Mouse (Mus musculus) adrenal gland, adult 18-20 months (tissue): ENCODE results near the gene Syndig1. TPM values are rescaled to one million over a fixed set of nuclear protein-coding genes. Genes with fewer than 3 reads are reported as not detected.

Source experiments
- DNase-seq, 2 experiments: peaks; one replicate each; pipeline ENCODE4 v3.0.0; 2021 to 2022; ENCODE audit warnings: low spot score in 2 of 2
- total RNA-seq, 2 experiments: library from RNA; stranded (reverse); gene quantifications; 1 replicate in 1 of 2; 2 replicates in 1 of 2; pipeline ENCODE4 v1.2.3; 2021

Gene Syndig1
- total RNA-seq, 2 experiments from 2014 or later, result 0.86 to 1.3 TPM

DNA sequence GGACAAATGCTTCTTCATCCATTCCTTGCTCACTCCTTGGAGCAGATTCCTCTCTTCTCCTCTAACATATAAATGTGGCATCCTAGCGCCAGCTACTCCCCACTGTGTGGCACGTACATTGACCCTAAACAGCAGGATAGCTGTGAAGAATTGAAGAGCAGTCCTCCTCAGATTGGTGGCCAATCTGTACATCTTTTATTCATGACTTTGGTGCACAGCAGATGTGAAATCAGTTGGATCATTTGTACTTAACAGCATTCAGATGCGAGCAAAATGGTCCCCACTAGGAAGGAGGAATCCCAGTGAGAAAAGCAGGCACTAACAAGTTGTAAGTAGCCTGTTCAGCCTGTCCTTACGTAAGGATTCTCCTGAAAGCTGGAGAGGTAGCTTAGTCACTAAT lies 142.0 kb downstream of the Syndig1 start:
- no peak for DNase-seq

DNA sequence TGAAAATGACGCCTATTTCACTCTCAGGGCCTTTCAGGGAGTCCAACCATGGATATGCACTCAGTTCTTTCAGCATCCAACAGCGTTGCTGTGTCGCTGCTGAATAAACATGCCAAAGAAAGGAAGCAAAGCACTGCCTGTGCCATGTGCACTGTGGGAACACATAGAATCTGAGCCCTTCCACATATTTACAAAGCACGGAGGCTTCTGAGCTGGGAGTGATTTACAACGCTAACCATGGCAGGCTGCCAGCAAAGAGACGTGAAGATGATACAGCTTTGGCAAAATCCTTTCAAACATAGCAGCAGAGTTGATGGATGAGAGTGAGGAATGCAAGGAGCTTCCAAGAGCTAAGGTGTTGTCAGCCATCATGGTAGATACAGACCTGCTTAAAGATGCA lies 144.6 kb downstream of the Syndig1 start:
- DNase-seq, result peak; percentile 48 to 64

DNA sequence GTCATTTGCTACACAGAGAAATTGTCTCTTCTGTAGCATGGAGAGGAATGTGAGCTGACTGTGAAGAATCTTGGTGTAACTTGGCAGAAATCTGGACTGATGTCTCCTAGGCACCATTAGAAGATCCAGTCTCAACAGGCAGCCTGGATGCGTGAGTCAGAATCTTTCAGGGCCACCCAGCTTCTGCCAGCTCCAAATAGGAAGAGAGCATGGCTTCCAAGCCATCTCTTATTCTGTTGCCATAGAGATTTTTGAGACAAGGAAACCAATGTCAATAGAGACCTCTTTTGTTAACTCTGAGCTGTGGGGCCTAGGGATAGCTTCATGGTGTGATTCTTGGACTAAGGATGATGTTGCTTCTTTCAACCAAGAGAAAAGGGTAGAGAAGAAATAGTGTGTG lies 151.4 kb downstream of the Syndig1 start:
- peak in 1 of 2 experiments; percentile 8 for DNase-seq

DNA sequence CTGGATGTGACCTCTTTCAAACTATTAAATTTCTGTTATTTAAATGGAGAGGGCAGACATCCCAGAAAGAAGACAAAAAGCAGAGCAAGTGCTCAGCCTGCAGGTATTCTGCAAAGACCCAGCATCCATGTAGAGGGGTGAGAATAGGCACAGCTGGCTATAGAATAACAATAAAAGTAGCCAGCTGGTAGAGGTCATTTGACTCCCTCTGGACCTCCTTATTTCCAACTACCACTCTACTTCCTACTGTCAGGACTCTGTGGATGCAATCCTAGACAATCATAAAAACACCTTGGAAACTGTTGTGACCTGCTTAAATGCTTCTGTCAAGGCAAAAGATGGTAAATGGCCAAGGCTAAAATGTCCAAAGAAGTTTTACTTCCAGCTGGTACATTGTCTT lies 153.5 kb downstream of the Syndig1 start:
- no peak for DNase-seq

DNA sequence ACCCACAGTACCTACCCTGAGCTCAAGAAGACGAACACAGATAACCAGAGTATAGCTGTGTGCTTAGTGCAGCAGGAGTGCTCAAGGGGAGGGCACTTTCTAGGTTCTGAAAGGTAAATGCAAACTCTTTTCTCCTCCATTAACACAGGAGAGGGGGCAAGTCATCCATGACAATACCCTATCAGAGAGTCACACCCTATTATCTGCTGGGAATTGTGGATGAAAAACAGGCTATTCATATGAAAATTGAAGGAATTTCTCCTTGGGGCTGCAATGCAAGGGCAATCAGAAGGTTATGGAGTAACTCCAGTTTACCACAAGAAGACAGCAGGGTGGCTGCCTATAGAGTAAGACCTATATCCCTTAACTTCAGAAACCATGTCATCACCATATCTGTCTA lies 154.1 kb downstream of the Syndig1 start:
- no peak for DNase-seq

DNA sequence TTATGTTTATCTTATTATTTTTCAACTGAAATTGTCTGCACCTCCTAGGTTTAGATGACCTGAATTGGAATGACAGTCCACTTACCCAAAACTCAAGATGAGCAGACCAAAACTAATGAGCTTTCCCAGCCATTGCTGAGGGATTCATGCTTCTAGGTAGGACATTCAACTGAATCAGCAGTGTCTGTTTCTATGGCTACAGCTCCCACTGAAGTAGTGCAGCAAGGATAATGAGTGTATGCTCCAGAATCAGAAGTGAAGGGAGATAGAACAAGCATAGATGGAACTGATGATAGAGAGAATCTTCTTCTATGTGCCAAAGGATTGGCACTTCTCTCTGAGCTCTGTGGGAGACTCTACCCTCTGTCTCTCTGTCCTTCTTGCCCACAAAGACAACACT lies 158.6 kb downstream of the Syndig1 start:
- no peak for DNase-seq

DNA sequence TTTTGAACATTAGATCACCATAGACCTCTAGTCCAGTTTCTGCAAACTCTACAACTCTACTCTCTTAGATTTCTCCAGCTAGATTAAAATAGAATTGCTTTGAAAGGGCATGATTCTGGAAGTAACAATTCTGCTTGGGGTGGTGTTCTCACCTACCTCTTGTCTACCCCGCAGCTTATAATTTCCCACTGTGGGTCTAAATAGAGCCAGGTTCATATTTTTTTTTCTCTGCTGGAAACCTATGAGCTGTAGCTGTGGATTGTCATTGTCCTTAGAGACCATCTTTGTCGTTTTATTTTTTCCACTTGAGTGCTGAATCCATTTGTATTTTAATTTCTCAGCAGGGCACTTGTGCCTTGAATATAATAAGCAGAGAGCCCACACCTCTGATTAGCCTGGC lies 162.5 kb downstream of the Syndig1 start:
- DNase-seq, result no peak

DNA sequence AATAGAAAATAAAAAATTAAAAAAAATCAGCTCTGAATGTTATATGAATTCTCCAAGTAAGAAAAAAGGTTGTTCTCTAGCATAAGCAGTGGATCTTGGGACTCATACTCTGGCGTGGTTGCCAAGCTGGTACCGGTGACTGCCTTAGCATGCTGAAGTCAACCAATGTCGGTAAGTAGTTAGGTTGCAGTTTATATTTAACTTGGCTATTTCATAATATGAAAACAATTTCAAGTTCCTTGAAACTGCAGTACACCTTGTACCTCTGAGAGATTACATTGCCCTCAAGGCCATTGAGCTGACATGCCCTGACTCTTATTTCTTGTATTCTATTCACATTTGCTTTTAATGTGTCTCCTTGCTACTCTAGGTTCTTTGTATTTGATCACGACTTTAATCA lies 163.9 kb downstream of the Syndig1 start:
- no peak for DNase-seq

DNA sequence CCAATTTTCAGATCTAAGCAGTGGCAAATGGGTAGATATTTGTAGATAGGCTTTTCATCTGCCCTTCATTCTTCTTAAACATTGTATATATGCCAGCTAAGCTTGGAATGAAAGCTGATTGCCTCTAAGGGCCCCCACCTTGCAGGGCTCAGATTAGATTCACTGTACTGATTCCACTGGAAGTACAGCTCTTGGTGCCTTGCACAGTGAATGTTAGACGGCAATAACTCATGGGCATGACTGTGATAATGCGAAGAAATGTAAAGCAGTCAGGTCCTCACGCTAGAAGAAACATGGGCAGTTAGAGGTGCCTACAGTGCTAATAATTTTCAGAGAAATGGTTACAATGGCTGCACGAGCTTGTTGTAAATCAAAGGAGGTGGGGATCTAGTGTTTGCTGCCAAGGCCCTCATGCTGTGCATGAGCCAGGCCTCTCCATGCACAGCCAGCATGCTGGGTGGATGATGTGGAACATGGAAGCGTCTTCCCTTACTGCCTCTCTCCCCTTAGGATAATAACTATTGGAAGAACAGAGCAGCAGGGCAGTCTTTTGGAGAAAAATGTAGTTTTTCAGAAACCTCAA lies 167.5 kb downstream of the Syndig1 start:
- no peak for DNase-seq

DNA sequence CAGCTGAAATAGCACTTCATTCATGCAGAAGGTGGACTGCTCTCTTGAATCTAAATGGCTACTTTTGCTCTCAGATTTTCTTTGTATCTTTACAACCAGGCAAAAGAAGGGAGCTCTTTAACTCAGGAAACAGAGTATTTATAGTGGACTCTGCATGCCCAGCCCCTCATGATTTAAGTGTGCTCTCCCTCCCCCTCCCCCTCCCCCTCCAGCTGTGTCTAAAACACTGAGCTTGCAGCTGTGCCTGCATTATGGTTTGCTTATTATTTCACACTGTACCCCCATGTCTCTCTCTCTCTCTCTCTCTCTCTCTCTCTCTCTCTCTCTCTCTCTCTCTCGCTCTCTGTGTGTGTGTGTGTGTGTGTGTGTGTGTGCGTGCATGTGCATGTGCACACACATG lies 168.6 kb downstream of the Syndig1 start:
- no peak for DNase-seq

DNA sequence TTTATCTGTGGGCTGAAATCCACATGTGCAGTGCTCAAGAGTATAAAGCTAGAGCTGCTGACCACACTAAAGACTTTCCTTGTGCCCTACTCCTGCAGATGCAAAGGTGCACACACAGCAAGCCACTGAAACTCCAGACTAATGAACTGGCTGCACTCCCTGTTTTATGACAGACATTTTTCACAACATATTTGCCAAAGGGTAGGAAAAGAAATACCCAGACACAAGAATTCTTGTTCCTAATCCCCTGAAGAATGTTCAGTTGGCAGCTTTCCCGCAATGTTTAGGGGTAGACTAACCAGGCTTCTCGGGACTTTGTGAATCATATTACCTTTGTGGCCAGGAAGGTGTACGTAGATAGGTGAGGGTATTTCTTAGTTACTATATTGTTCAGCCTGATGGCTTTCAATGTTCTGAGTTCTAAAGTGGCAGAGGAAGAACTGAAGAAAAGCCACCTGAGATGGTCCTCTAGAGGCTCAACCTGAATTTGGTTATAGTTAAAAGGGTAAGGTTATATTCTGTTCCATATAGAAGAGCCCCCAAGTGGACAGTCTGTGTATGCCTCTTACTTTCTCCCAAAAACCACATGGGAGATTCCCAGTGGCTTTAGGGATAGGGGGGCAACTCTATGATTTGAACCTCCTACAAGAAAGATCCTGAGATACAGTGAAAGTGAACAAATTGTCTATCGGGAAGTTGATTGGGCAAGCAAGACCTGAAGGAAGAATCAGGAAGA lies 169.5 kb downstream of the Syndig1 start:
- no peak for DNase-seq

DNA sequence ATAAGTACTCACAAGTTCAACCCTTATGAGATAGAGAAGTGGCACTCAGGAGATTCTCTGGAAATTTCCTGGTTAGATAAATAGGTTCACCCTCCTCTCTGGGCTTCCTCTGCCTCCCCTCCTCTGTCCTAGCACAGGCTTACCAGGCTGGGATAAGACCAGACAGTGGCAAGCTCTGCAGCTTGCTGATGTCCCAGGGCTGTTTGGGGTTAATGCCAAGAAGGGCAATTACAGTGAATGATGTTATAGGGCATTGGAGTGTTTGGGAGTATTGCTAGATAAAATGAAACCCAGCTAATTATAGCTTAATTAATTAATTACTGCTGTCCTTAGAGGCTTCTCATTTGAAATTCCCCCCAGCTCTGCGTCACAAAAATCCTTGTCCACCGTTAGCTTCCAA lies 171.6 kb downstream of the Syndig1 start:
- DNase-seq, result no peak

DNA sequence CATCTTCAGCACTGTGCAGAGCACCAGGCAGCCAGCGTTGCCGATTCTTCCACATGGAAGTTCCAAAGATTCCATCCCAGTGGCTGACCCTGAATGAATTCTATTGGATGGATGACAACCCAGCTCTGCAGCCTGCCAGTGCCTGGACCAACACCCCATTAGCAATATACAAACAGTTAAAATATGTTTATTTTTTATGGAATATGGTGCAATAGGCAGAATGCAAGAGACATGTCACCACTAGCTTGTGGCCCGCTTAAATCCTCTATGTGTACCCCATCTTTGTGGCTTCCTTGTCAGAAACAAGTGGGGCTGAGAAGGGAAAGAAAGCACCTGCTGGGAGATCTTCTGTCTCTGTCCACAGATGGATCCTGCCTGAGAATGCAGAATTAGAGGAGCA lies 174.5 kb downstream of the Syndig1 start:
- no peak for DNase-seq

DNA sequence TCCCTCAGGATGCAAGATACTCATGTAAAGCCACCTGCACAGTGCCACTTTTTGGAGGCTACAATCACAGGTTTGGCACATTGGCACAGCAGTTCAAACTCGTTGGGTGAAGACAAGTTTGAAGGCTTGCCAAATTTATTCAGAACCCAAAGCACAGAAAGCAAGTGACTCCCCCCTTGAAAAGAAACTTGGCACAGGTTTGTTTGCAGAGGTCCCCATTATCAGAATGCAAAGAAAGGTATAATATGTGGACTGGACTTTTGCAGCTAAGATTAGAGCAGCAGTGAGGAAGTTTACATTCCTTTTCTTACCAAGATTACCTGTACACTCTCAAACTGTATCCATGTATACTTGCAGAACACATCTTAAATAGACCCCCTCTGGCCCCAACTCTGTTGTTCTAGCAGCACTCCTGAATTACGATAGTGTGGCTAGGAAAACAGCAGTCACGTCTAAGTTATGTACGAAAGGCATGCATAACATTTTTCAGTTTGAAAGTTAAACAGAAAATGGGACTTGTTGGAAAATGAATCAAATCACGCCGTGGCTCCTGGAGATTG lies 183.9 kb downstream of the Syndig1 start:
- no peak for DNase-seq

DNA sequence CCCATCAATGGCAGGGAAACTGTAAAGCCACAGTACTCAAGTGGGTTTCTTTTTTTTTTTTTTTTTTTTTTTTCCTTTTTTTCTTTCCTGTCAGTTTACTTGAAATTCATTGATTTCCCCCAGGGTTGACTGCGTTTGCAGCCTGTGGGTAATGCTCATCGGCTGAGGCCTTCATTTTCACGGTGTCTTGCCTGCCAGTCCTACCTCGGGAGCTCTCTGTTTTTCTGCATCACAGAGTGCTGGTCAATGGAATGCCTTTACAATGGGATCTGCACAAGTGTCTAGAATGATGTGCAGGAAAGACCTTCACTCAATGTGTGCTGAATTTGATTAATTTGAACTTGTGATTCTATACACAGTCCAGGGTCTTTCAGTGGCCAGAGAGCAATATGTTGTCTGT lies 184.8 kb downstream of the Syndig1 start:
- DNase-seq, result no peak

DNA sequence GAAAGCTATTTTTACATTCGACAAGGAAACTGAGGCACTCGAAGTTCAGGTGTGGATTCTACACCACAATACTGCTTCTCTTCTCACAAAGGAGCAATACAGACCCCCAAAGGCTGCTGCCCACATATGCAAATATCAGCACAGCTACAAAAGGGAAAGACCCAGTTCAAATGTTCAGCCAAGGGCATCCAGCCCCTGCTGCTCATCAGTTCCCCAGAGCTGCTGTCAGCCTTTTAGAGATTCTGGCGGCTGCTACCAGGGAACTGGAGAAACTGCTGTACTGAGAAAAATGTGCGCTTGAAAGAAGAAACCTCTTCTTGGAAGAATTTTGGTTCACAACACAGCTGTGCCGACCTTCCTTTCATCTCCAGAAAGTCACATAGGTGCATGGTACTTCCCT lies 187.3 kb downstream of the Syndig1 start:
- no peak for DNase-seq

DNA sequence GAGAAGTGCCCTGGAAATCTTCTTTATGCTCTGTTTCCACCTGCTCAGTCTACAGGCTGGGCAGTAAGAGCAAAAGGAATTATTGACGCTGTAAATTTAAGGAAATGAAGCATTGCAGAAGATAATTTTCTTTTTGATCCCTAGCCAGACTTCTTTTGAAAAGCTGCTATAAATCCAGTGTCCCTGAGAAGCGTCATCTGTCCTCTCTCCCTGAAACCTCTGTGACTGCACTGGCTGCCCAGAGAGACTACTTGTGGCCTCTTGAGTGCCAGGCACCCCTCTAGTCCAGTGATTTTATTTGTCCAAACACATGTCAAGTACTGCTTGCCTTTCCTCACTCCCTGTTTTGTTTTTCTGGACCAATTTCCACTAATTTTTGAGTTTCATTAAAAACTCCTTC lies 191.7 kb downstream of the Syndig1 start:
- DNase-seq, result peak in 1 of 2 experiments; percentile 11

DNA sequence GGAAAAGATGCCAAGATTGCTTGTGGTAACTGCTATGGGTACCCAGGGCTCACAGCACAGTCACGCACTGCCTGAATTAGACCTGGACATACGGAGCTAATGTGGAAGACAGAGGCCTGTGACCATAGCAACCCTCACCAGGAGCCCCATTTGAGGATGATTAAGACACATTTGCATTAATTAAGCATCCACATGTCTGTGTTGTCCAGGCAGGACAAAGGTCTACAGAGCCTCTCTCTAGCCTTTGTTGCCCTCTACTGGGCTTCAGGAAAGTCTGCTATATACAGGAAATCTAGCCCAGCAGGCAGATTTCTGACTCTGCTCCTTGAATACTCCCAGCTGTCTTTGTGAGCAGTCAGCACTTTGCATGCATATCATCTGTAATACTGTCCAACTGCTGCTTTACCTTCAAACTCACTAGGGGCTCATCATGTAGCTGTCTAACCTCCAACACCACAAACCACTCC lies 194.9 kb downstream of the Syndig1 start:
- peak in 1 of 2 experiments; percentile 17 for DNase-seq

DNA sequence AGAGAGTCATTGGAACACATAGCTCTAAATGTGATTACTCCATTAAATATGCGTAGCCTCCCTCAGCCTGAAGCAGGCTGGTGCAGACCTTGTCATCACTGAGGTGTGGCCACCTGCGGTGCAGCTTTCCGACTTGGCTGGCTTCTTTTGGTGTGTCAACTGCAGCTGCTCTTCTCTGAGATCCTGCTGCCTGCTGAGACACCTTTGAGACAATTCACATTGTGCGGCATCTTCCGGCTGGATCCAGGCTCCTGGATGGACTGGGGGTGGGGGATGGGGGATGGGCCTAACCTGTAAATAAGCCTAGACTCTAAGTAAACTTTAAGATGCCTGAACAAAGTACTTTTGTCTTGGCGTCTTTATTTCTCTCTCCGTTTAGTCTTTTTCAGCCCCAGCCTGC lies 214.5 kb downstream of the Syndig1 start:
- no peak for DNase-seq
